Mouse (Mus musculus): ENCODE data around the gene Itga1. TPM values are rescaled to one million over a fixed set of nuclear protein-coding genes. Genes with fewer than 3 reads are reported as not detected.

Gene Itga1
- 29.3 and 29.6 TPM in 2 replicates for polyA plus RNA-seq (2015; fragmentation: Nextera tagmentation; extraction: Ambion mirVana)

- Histone ChIP-seq H3K27ac (ENCODE audit: low read length) (peak within 1 kb of the TSS; percentile 97), H3K9me3 (replicated peaks; ENCODE audit: control insufficient read depth, low read length) (no peaks in the 10 kb centered on the region), H3K4me3 (replicated peaks; ENCODE audit: low read length) (peak within 1 kb of the TSS; percentile 58), H3K4me2 (ENCODE audit: low read depth, low read length) (peak within 1 kb of the TSS; percentile 84), H3K27me3 (ENCODE audit: control insufficient read depth, insufficient read depth, low read length) (no peaks in the 10 kb centered on the region), H3K4me1 (ENCODE audit: control insufficient read depth, insufficient read depth, low read length) (0 out of 2 replicates have a peak, but pooled peaks cover 4% of the 10 kb centered on the region), H3K36me3 (ENCODE audit: control insufficient read depth, insufficient read depth, low read length) (no peaks in the 10 kb centered on the region), H3K9ac (ENCODE audit: low read length) (peak within 1 kb of the TSS; percentile 74)
- WGBS = 0% methylated on average over 39 of the region's 39 CpGs
- ATAC-seq (ENCODE audit: insufficient read depth, low FRiP score) = peak; percentile 92
These were observed at the start of gene Itga1, which contains the start of gene Gm49395 for GRCm38 (mm10) chr13:115101355-115102191. TSS of gene Itga1 (minus strand) at chr13:115101964. TSS of gene Gm49395 (minus strand) at chr13:115101921.

GRCm38 (mm10) chr13:115150602-115151001 is 48.8 kb upstream of the Itga1 start:
- H3K4me2 ChIP-seq (ENCODE audit: low read depth, low read length) = no peak overlapping the region
- WGBS = 74% methylated on average over 1 of the region's 1 CpGs
- H3K4me3 ChIP-seq (replicated peaks; ENCODE audit: low read length) = no peak overlapping the region
- H3K36me3 ChIP-seq (ENCODE audit: control insufficient read depth, insufficient read depth, low read length) = no peaks in the 10 kb centered on the region
- H3K27ac ChIP-seq (ENCODE audit: low read length) = no peak overlapping the region
- H3K9ac ChIP-seq (ENCODE audit: low read length) = no peak overlapping the region
- ATAC-seq (ENCODE audit: insufficient read depth, low FRiP score) = no peak
- H3K4me1 ChIP-seq (ENCODE audit: control insufficient read depth, insufficient read depth, low read length) = no peaks in the 10 kb centered on the region
- no peaks in the 10 kb centered on the region for H3K27me3 ChIP-seq (ENCODE audit: control insufficient read depth, insufficient read depth, low read length)
- no peaks in the 10 kb centered on the region for H3K9me3 ChIP-seq (replicated peaks; ENCODE audit: control insufficient read depth, low read length)

- WGBS = 84% methylated on average over 6 of the region's 6 CpGs
- Histone ChIP-seq H3K4me2 (ENCODE audit: low read depth, low read length) (no peak overlapping the region), H3K4me3 (replicated peaks; ENCODE audit: low read length) (no peak overlapping the region), H3K9me3 (replicated peaks; ENCODE audit: control insufficient read depth, low read length) (no peaks in the 10 kb centered on the region), H3K27ac (ENCODE audit: low read length) (no peak overlapping the region), H3K36me3 (ENCODE audit: control insufficient read depth, insufficient read depth, low read length) (no peaks in the 10 kb centered on the region), H3K4me1 (ENCODE audit: control insufficient read depth, insufficient read depth, low read length) (no peaks in the 10 kb centered on the region), H3K9ac (ENCODE audit: low read length) (no peak overlapping the region), H3K27me3 (ENCODE audit: control insufficient read depth, insufficient read depth, low read length) (no peaks in the 10 kb centered on the region)
- ATAC-seq (ENCODE audit: insufficient read depth, low FRiP score) = no peak
These were observed 48.1 kb upstream of the Itga1 start for GRCm38 (mm10) chr13:115149849-115150248.

GRCm38 (mm10) chr13:115143575-115143974 is 41.8 kb upstream of the Itga1 start:
- Histone ChIP-seq H3K4me2 (ENCODE audit: low read depth, low read length) (no peak overlapping the region), H3K4me3 (replicated peaks; ENCODE audit: low read length) (no peak overlapping the region), H3K9me3 (replicated peaks; ENCODE audit: control insufficient read depth, low read length) (no peaks in the 10 kb centered on the region), H3K27me3 (ENCODE audit: control insufficient read depth, insufficient read depth, low read length) (no peaks in the 10 kb centered on the region), H3K4me1 (ENCODE audit: control insufficient read depth, insufficient read depth, low read length) (no peaks in the 10 kb centered on the region), H3K27ac (ENCODE audit: low read length) (no peak overlapping the region), H3K36me3 (ENCODE audit: control insufficient read depth, insufficient read depth, low read length) (no peaks in the 10 kb centered on the region), H3K9ac (ENCODE audit: low read length) (no peak overlapping the region)
- WGBS = 87% methylated on average over 2 of the region's 2 CpGs
- ATAC-seq (ENCODE audit: insufficient read depth, low FRiP score) = no peak

- no peak for ATAC-seq (ENCODE audit: insufficient read depth, low FRiP score)
- Histone ChIP-seq H3K9ac (ENCODE audit: low read length) (no peak overlapping the region), H3K36me3 (ENCODE audit: control insufficient read depth, insufficient read depth, low read length) (no peaks in the 10 kb centered on the region), H3K27ac (ENCODE audit: low read length) (no peak overlapping the region), H3K27me3 (ENCODE audit: control insufficient read depth, insufficient read depth, low read length) (no peaks in the 10 kb centered on the region), H3K4me3 (replicated peaks; ENCODE audit: low read length) (no peak overlapping the region), H3K9me3 (replicated peaks; ENCODE audit: control insufficient read depth, low read length) (no peaks in the 10 kb centered on the region), H3K4me2 (ENCODE audit: low read depth, low read length) (no peak overlapping the region), H3K4me1 (ENCODE audit: control insufficient read depth, insufficient read depth, low read length) (no peaks in the 10 kb centered on the region)
- 80% methylated on average over 3 of the region's 3 CpGs for WGBS
These were observed 40.3 kb upstream of the Itga1 start for GRCm38 (mm10) chr13:115142066-115142465.

GRCm38 (mm10) chr13:115138513-115138912 is 36.7 kb upstream of the Itga1 start:
- no peak overlapping the region for H3K9ac ChIP-seq (ENCODE audit: low read length)
- no peak overlapping the region for H3K4me3 ChIP-seq (replicated peaks; ENCODE audit: low read length)
- no peak overlapping the region for H3K4me2 ChIP-seq (ENCODE audit: low read depth, low read length)
- no peaks in the 10 kb centered on the region for H3K27me3 ChIP-seq (ENCODE audit: control insufficient read depth, insufficient read depth, low read length)
- no peak overlapping the region for H3K27ac ChIP-seq (ENCODE audit: low read length)
- no peaks in the 10 kb centered on the region for H3K36me3 ChIP-seq (ENCODE audit: control insufficient read depth, insufficient read depth, low read length)
- no peaks in the 10 kb centered on the region for H3K4me1 ChIP-seq (ENCODE audit: control insufficient read depth, insufficient read depth, low read length)
- no peak for ATAC-seq (ENCODE audit: insufficient read depth, low FRiP score)
- 85% methylated on average over 7 of the region's 7 CpGs for WGBS
- H3K9me3 ChIP-seq (replicated peaks; ENCODE audit: control insufficient read depth, low read length) = no peaks in the 10 kb centered on the region

- 66% methylated on average over 3 of the region's 3 CpGs for WGBS
- Histone ChIP-seq H3K4me2 (ENCODE audit: low read depth, low read length) (no peak overlapping the region), H3K9me3 (replicated peaks; ENCODE audit: control insufficient read depth, low read length) (no peaks in the 10 kb centered on the region), H3K9ac (ENCODE audit: low read length) (no peak overlapping the region), H3K27ac (ENCODE audit: low read length) (no peak overlapping the region), H3K4me3 (replicated peaks; ENCODE audit: low read length) (peak overlapping the region; percentile 16; the same call in 1 of the 2 replicates), H3K4me1 (ENCODE audit: control insufficient read depth, insufficient read depth, low read length) (no peaks in the 10 kb centered on the region), H3K27me3 (ENCODE audit: control insufficient read depth, insufficient read depth, low read length) (no peaks in the 10 kb centered on the region), H3K36me3 (ENCODE audit: control insufficient read depth, insufficient read depth, low read length) (no peaks in the 10 kb centered on the region)
- no peak for ATAC-seq (ENCODE audit: insufficient read depth, low FRiP score)
These were observed 35.0 kb upstream of the Itga1 start for GRCm38 (mm10) chr13:115136761-115137160.

- Histone ChIP-seq H3K27me3 (ENCODE audit: control insufficient read depth, insufficient read depth, low read length) (no peaks in the 10 kb centered on the region), H3K4me3 (replicated peaks; ENCODE audit: low read length) (no peak overlapping the region), H3K36me3 (ENCODE audit: control insufficient read depth, insufficient read depth, low read length) (no peaks in the 10 kb centered on the region), H3K27ac (ENCODE audit: low read length) (no peak overlapping the region), H3K4me1 (ENCODE audit: control insufficient read depth, insufficient read depth, low read length) (no peaks in the 10 kb centered on the region), H3K9ac (ENCODE audit: low read length) (no peak overlapping the region), H3K4me2 (ENCODE audit: low read depth, low read length) (no peak overlapping the region), H3K9me3 (replicated peaks; ENCODE audit: control insufficient read depth, low read length) (no peaks in the 10 kb centered on the region)
- no peak for ATAC-seq (ENCODE audit: insufficient read depth, low FRiP score)
- WGBS = 19% methylated on average over 5 of the region's 5 CpGs
These were observed 30.7 kb upstream of the Itga1 start for GRCm38 (mm10) chr13:115132435-115132834.

GRCm38 (mm10) chr13:115131381-115131780 is 29.6 kb upstream of the Itga1 start:
- no peaks in the 10 kb centered on the region for H3K36me3 ChIP-seq (ENCODE audit: control insufficient read depth, insufficient read depth, low read length)
- no peak overlapping the region for H3K4me3 ChIP-seq (replicated peaks; ENCODE audit: low read length)
- no peaks in the 10 kb centered on the region for H3K27me3 ChIP-seq (ENCODE audit: control insufficient read depth, insufficient read depth, low read length)
- no peak overlapping the region for H3K4me2 ChIP-seq (ENCODE audit: low read depth, low read length)
- WGBS = 56% methylated on average over 3 of the region's 3 CpGs
- H3K9ac ChIP-seq (ENCODE audit: low read length) = no peak overlapping the region
- H3K4me1 ChIP-seq (ENCODE audit: control insufficient read depth, insufficient read depth, low read length) = no peaks in the 10 kb centered on the region
- no peaks in the 10 kb centered on the region for H3K9me3 ChIP-seq (replicated peaks; ENCODE audit: control insufficient read depth, low read length)
- ATAC-seq (ENCODE audit: insufficient read depth, low FRiP score) = no peak
- no peak overlapping the region for H3K27ac ChIP-seq (ENCODE audit: low read length)

Data from stomach, embryonic 16.5 days (tissue).